Mouse (Mus musculus) ES-E14 (cell line): ENCODE data around the gene Ppargc1a.

Experiments used
- ZC3H11A ChIP-seq: IDR thresholded peaks from 2 replicates; pipeline ENCODE4 v1.6.1; 2012; ENCODE audit warnings: low read depth, mild to moderate bottlenecking, inconsistent platforms, low read length, borderline replicate concordance
- ZNF384 ChIP-seq: IDR thresholded peaks from 2 replicates; pipeline ENCODE4 v1.6.1; 2012; ENCODE audit warnings: low read depth, low read length, inconsistent platforms

GRCm38 (mm10) chr5:51616877-51617276, 49.4 kb upstream of the Ppargc1a start:
- TF ChIP-seq ZC3H11A = no peak
- TF ChIP-seq ZNF384 = no peak
